ENCODE assay signal across 8 mouse cellular contexts in genomic region chr1:156204656-156205131, GRCm38 (mm10). TPM values are rescaled to one million over a fixed set of nuclear protein-coding genes. Genes with fewer than 3 reads are reported as not detected.
DNase-seq lines count a peak whose midpoint lies in the region; ATAC-seq lines count a peak whose summit lies in the region.

Gene Fam163a, minus strand, starts transcription at chr1:156205026.

- peak within 1 kb of the TSS; percentile 14 for H3K9ac ChIP-seq in forebrain, embryonic 11.5 days (ENCODE audit: low read length)
- H3K9ac ChIP-seq in kidney, embryonic 15.5 days = peak within 1 kb of the TSS; percentile 38
- H3K9ac ChIP-seq in midbrain, embryonic 11.5 days (ENCODE audit: low read length) = peak within 1 kb of the TSS; percentile 71

- H3K27me3 ChIP-seq in forebrain, embryonic 11.5 days (ENCODE audit: control insufficient read depth, insufficient read depth, low read length) = peaks cover 39% of the 10 kb centered on the region
- H3K27me3 ChIP-seq in kidney, embryonic 15.5 days = peaks cover 78% of the 10 kb centered on the region
- H3K27me3 ChIP-seq in midbrain, embryonic 11.5 days (ENCODE audit: control insufficient read depth, insufficient read depth, low read length) = peaks cover 32% of the 10 kb centered on the region

- peaks cover 5% of the 10 kb centered on the region; the same call in 1 of the 2 replicates for H3K4me1 ChIP-seq in forebrain, embryonic 11.5 days (replicated peaks; ENCODE audit: control insufficient read depth, insufficient read depth, low read length)
- peaks cover 17% of the 10 kb centered on the region for H3K4me1 ChIP-seq in kidney, embryonic 15.5 days
- H3K4me1 ChIP-seq in midbrain, embryonic 11.5 days (ENCODE audit: control insufficient read depth, insufficient read depth, low read length) = peaks cover 18% of the 10 kb centered on the region

- no peak within 1 kb of the TSS for H3K27ac ChIP-seq in forebrain, embryonic 11.5 days (ENCODE audit: low read depth, low read length)
- H3K27ac ChIP-seq in kidney, embryonic 15.5 days = no peak within 1 kb of the TSS
- H3K27ac ChIP-seq in midbrain, embryonic 11.5 days (ENCODE audit: low read depth, low read length) = no peak within 1 kb of the TSS

- H3K4me3 ChIP-seq in forebrain, embryonic 11.5 days (ENCODE audit: low read depth, low read length) = peak within 1 kb of the TSS; percentile 41
- peak within 1 kb of the TSS; percentile 48 for H3K4me3 ChIP-seq in kidney, embryonic 15.5 days (replicated peaks)
- peak within 1 kb of the TSS; percentile 48 for H3K4me3 ChIP-seq in midbrain, embryonic 11.5 days (ENCODE audit: low read depth, low read length)

- H3K9me3 ChIP-seq in forebrain, embryonic 11.5 days (ENCODE audit: control insufficient read depth, low read length) = no peaks in the 10 kb centered on the region
- H3K9me3 ChIP-seq in kidney, embryonic 15.5 days (replicated peaks) = 0 out of 2 replicates have a peak, but pooled peaks cover 4% of the 10 kb centered on the region
- H3K9me3 ChIP-seq in midbrain, embryonic 11.5 days (ENCODE audit: control insufficient read depth, low read length) = no peaks in the 10 kb centered on the region

- H3K36me3 ChIP-seq in forebrain, embryonic 11.5 days (ENCODE audit: control insufficient read depth, insufficient read depth, low read length) = no peaks in the 10 kb centered on the region
- no peaks in the 10 kb centered on the region for H3K36me3 ChIP-seq in kidney, embryonic 15.5 days
- H3K36me3 ChIP-seq in midbrain, embryonic 11.5 days (ENCODE audit: control insufficient read depth, insufficient read depth, low read length) = no peaks in the 10 kb centered on the region; the same call in 1 of the 2 replicates

- DNase-seq in frontal cortex, postnatal 25 days (ENCODE audit: low spot score in 2 of 2) = no peak
- DNase-seq in T-cell, adult 2 months (ENCODE audit: low spot score) = peak; percentile 2
- DNase-seq in forebrain, embryonic 11.5 days (ENCODE audit: low spot score) = peak; percentile 72
- DNase-seq in midbrain, embryonic 11.5 days (ENCODE audit: low spot score, missing footprints) = peak; percentile 95
- peak; percentile 12 for DNase-seq in thymus, postnatal 25 days
- no peak for DNase-seq in Muller cell, postnatal 12 days (ENCODE audit: inconsistent ontology term)

- peak; percentile 77 for ATAC-seq in frontal cortex, adult (ENCODE audit: low TSS enrichment)
- ATAC-seq in forebrain, embryonic 11.5 days (replicated peaks; ENCODE audit: low FRiP score) = peak; percentile 61; the same call in 1 of the 2 replicates
- ATAC-seq in kidney, embryonic 15.5 days (replicated peaks; ENCODE audit: low FRiP score) = peak; percentile 85
- peak; percentile 73 for ATAC-seq in midbrain, embryonic 11.5 days (ENCODE audit: low FRiP score)

- WGBS in forebrain, embryonic 11.5 days = 1% methylated on average over 36 of the region's 44 CpGs
- 1% methylated on average over 43 of the region's 44 CpGs for WGBS in kidney, embryonic 15.5 days
- WGBS in midbrain, embryonic 11.5 days = under 1% methylated on average over 38 of the region's 44 CpGs

- peak within 1 kb of the TSS; percentile 78 for H3K4me2 ChIP-seq in forebrain, embryonic 11.5 days (ENCODE audit: low read depth, low read length, severe bottlenecking)
- H3K4me2 ChIP-seq in kidney, embryonic 15.5 days = peak within 1 kb of the TSS; percentile 88
- H3K4me2 ChIP-seq in midbrain, embryonic 11.5 days = peak within 1 kb of the TSS; percentile 86

RNA-seq across cellular contexts. Expression of gene Fam163a, which starts in this region (rescaled TPM):
- polyA plus RNA-seq in forebrain, embryonic 11.5 days (2014; fragmentation: Nextera tagmentation; extraction: Ambion mirVana) = 2.6 and 3.2 TPM in 2 replicates
- polyA plus RNA-seq in kidney, embryonic 15.5 days (2015; fragmentation: Nextera tagmentation; extraction: Ambion mirVana) = 0.91 and 1.5 TPM in 2 replicates
- 5.8 and 6.8 TPM in 2 replicates for polyA plus RNA-seq in midbrain, embryonic 11.5 days (2014; fragmentation: Nextera tagmentation; extraction: Ambion mirVana)

Comparison
In these comparisons a context has a peak if more than half of its experiments do, and no peak if none do; other contexts are left out.
1. DNase-seq: peak in T-cell, adult 2 months (single experiment), forebrain, embryonic 11.5 days (single experiment), midbrain, embryonic 11.5 days (single experiment) and thymus, postnatal 25 days (single experiment); none in frontal cortex, postnatal 25 days (0 of 2) and Muller cell, postnatal 12 days (single experiment).
2. H3K9ac ChIP-seq: peak in every context shown above with its lines; median percentile 71 in midbrain, embryonic 11.5 days; 38 in kidney, embryonic 15.5 days; 14 in forebrain, embryonic 11.5 days.
3. Peak in every context shown above with its lines, with median percentiles within 50 percentile points of each other: ATAC-seq, H3K4me2 ChIP-seq and H3K4me3 ChIP-seq.